Mouse (Mus musculus) heart, adult 2 months (tissue): ENCODE results near the gene Erich3.

ENCODE experiments used
- CTCF ChIP-seq: fragments of 200-600 bp; IDR thresholded peaks from 2 replicates; pipeline ENCODE4 v1.8.1; 2022; ENCODE audit warnings: antibody characterized with exemption, mild to moderate bottlenecking, moderate library complexity
- EP300 ChIP-seq: fragments of 200-500 bp; IDR thresholded peaks from 2 replicates; pipeline ENCODE4 v1.6.1; 2011; ENCODE audit warnings: low read depth, low read length, control low read depth; ENCODE audit not compliant: insufficient read depth
- POLR2A ChIP-seq: fragments of 200-500 bp; IDR thresholded peaks from 2 replicates; pipeline ENCODE4 v1.6.1; 2011; ENCODE audit warnings: mild to moderate bottlenecking, low read depth, low read length, control low read depth; ENCODE audit not compliant: insufficient read depth

DNA sequence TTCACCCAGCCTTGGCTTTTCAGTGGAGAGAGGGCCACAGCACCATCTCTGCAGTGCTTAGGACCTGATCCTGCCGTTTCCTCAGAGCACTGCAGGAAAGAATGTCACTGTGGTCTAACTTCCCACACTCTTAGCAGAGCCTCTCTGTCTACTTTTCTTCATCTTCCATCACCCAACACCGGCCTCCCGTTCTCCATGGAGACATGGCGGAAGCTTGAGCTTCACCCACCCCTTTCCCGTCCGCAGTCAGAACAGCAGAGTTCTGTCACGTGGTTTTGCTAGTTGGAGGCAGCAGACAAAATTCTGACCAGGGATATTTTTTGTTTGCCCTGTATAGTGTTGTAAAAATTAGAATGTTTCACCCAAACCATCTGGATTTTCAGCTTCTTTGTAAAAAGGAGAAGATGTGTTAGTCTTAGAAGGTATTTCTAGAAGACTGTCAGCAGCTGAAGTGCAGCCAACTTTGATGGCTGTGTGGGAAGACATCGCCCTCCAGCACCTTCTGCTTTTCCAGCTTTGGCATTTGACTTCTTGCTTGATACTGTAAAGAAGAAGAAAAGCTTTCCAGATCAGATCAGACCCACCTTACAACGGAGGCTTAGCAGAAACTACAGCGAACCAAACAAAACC lies 12.4 kb upstream of the Erich3 start:
- no peak for TF ChIP-seq CTCF
- TF ChIP-seq EP300: no peak
- TF ChIP-seq POLR2A: no peak
